Mouse (Mus musculus) cerebellum, adult 2 months (tissue): ENCODE measurements around the gene Ina. TPM values are rescaled to one million over a fixed set of nuclear protein-coding genes. Genes with fewer than 3 reads are reported as not detected.

Source experiments
- DNase-seq, 2 experiments: peaks; one replicate each; pipeline ENCODE4 v3.0.0; 2021
- H3K27ac ChIP-seq: fragments of 200-500 bp; 2 replicates; pipeline ENCODE4 v1.5.1; 2012; ENCODE audit warnings: low read length, control low read depth, inconsistent platforms; ENCODE audit not compliant: insufficient read depth
- H3K27me3 ChIP-seq: fragments of 200-500 bp; 2 replicates; pipeline ENCODE4 v1.6.1; 2012; ENCODE audit warnings: inconsistent platforms, mild to moderate bottlenecking, low read length, moderate library complexity; ENCODE audit not compliant: control insufficient read depth, insufficient read depth
- H3K4me1 ChIP-seq: fragments of 200-500 bp; 2 replicates; pipeline ENCODE4 v1.6.1; 2011; ENCODE audit warnings: low read length; ENCODE audit not compliant: control insufficient read depth, insufficient read depth
- H3K4me3 ChIP-seq: fragments of 200-500 bp; replicated peaks from 2 replicates; pipeline ENCODE3; 2011; ENCODE audit warnings: mild to moderate bottlenecking, low read depth, low read length, control low read depth; ENCODE audit not compliant: insufficient read depth
- CTCF ChIP-seq: fragments of 200-500 bp; IDR thresholded peaks from 2 replicates; pipeline ENCODE4 v1.5.1; 2011; ENCODE audit warnings: low read depth, mild to moderate bottlenecking, control low read depth, low read length, moderate library complexity, borderline replicate concordance; ENCODE audit not compliant: insufficient read depth
- POLR2A ChIP-seq: fragments of 200-500 bp; IDR thresholded peaks from 2 replicates; pipeline ENCODE4 v1.6.1; 2011; ENCODE audit warnings: low read length, control low read depth, borderline replicate concordance; ENCODE audit not compliant: insufficient read depth
- WGBS: fragments of 180-500 bp; shearing (Covaris S2); methylation state at CpG from one replicate; pipeline ENCODE4 v1.1.7; 2018; 5-methylcytosine and 5-hydroxymethylcytosine counted together
- polyA plus RNA-seq: library from polyadenylated mRNA; depleted of rRNA; stranded (reverse); fragments of >200 nt; gene quantifications from 2 replicates; pipeline ENCODE4 v1.2.3, GENCODE M21; 2012; rRNA removed

Ina gene
- polyA plus RNA-seq, 1 experiment: 232 TPM

DNA sequence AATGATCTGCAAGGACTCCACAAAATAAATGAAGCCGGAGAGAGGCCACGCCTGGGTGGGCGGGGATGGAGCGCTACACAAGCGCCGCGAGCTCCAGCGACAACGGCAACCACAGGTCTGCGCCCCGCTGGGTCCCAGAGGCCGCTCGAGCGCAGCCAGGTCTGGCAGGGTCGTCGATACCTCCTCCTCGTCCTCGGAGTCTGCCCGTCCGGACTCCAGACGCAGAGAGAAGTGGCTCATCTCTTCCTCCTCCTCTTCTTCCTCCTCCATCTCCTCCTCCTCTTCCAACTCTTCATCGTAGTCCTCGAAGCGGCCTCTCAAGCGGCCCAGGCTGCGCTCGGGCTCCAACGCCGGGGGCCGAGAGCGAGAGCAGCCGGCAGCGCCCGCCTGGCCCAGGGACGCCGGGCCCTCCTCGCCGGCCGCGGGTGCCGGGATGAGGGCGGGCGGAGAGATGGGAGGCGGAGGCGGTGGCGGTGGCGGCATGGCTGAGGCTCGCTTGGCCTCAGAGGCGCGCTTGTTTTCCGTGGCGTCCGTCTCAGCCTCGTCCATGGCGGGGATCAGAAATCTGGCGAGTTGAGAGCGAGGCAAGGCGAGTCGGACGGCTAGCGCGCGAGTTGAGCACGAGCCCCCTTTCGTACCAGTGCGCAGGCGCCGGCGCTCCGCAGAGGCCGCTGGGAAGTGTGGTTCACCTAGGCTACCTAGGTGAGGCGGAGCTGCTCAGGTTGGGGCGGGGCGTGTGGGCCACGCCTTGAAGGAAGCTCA, 36.0 kb downstream of the Ina start, which contains the start of gene Pcgf6:
Gene Pcgf6 (minus strand): TSS at position 636 of the 762 bp plus-strand sequence.
- peak; percentile 90 to 91 for DNase-seq
- Histone ChIP-seq H3K4me1 (0 out of 2 replicates have a peak, but pooled peaks cover 4% of the 10 kb centered on the region), H3K27me3 (no peaks in the 10 kb centered on the region), H3K4me3 (peak within 1 kb of the TSS; percentile 61), H3K27ac (peak within 1 kb of the TSS; percentile 42; the same call in 1 of the 2 replicates)
- WGBS: under 1% methylated on average over 75 of the region's 75 CpGs
- TF ChIP-seq POLR2A (peak; percentile 75), CTCF (no peak)

DNA sequence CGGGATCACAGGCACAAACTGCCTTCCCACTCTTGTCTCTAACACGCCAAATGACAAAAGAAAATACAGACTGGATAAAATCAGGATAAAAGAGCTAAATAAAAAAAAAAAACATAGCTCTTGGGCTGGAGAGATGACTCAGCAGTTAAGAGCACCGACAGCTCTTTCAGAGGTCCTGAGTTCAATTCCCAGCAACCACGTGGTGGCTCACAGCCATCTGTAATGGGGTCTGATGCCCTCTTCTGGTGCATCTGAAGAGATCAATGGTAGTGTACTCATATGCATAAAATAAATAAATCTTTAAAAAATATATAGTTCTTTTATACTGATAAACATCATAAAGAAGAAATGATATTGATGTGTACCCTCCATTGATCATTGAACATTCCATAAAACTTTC, 38.4 kb downstream of the Ina start:
- DNase-seq: no peak
- Histone ChIP-seq H3K27ac (no peak overlapping the region), H3K4me1 (0 out of 2 replicates have a peak, but pooled peaks cover 4% of the 10 kb centered on the region), H3K4me3 (no peak overlapping the region), H3K27me3 (no peaks in the 10 kb centered on the region)
- TF ChIP-seq POLR2A (no peak), CTCF (no peak)
- 85% methylated on average over 4 of the region's 4 CpGs for WGBS

DNA sequence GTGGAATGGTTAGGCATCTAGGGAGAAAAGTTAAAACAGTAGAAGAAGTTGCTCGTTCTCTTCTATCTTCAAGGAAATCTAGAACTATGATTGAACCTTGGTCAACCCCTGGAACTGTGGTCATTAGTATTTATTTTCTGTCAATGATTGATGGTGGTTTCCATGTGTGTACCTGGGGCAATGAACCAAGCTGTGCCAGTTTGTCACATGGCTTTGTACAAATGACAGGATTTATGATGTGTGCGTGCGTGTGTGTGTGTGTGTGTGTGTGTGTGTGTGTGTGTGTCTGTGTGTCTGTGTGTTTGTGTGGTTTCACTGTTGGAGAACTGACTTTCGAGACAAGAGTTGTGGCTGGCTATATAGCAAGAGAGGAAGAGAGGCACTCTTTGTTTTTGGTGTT, 39.0 kb downstream of the Ina start:
- DNase-seq: no peak
- Histone ChIP-seq H3K27me3 (no peaks in the 10 kb centered on the region), H3K4me1 (0 out of 2 replicates have a peak, but pooled peaks cover 4% of the 10 kb centered on the region), H3K4me3 (no peak overlapping the region), H3K27ac (no peak overlapping the region)
- WGBS: 92% methylated on average over 4 of the region's 4 CpGs
- TF ChIP-seq CTCF: no peak
- TF ChIP-seq POLR2A: no peak

DNA sequence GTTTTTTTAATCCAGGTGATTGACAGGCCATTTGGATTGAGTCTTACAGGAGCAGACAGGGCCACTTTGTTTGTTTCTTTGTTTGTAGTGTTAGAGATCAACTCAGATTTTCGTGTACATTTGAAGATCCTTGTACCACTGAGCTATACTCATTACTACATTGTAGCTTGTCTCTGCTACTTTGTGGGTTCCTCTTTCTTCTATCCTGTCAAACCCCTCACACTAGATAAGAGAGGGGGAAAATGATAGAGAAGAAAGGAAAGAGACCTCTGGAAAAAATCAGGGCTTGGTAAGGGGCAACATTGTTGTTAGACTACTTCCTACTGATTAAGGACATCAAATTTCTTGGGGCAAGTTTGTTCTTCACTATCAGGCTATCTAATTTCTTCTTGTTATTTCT, 43.2 kb downstream of the Ina start:
- H3K4me3 ChIP-seq: no peak overlapping the region
- H3K27ac ChIP-seq: no peak overlapping the region
- WGBS: 57% methylated on average over 1 of the region's 1 CpGs
- DNase-seq: no peak
- no peak for TF ChIP-seq CTCF
- no peak for TF ChIP-seq POLR2A
- no peaks in the 10 kb centered on the region for H3K27me3 ChIP-seq
- no peaks in the 10 kb centered on the region for H3K4me1 ChIP-seq

DNA sequence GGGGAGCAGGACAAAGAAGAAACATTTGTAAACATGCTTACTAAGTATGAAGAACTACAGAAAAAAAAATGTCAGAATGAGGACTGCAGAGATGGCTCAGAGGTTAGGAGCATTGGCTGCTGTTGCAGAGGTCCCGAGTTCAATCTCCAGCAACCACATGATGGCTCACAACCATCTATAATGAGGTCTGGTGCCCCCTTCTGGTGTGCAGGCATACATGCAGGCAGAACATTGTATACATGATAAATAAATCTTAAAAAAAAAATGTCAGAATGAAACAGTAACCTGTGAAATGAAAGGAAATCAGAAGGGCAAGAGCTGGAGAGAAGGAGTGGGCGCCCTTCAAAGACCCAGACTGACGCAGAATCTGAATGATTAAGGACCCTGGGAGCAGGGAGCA, 51.4 kb downstream of the Ina start:
- DNase-seq: no peak
- no peak overlapping the region for H3K27ac ChIP-seq
- peaks cover 3% of the 10 kb centered on the region; the same call in 1 of the 2 replicates for H3K4me1 ChIP-seq
- no peaks in the 10 kb centered on the region for H3K27me3 ChIP-seq
- 86% methylated on average over 3 of the region's 3 CpGs for WGBS
- no peak overlapping the region for H3K4me3 ChIP-seq
- TF ChIP-seq CTCF (no peak), POLR2A (no peak)

DNA sequence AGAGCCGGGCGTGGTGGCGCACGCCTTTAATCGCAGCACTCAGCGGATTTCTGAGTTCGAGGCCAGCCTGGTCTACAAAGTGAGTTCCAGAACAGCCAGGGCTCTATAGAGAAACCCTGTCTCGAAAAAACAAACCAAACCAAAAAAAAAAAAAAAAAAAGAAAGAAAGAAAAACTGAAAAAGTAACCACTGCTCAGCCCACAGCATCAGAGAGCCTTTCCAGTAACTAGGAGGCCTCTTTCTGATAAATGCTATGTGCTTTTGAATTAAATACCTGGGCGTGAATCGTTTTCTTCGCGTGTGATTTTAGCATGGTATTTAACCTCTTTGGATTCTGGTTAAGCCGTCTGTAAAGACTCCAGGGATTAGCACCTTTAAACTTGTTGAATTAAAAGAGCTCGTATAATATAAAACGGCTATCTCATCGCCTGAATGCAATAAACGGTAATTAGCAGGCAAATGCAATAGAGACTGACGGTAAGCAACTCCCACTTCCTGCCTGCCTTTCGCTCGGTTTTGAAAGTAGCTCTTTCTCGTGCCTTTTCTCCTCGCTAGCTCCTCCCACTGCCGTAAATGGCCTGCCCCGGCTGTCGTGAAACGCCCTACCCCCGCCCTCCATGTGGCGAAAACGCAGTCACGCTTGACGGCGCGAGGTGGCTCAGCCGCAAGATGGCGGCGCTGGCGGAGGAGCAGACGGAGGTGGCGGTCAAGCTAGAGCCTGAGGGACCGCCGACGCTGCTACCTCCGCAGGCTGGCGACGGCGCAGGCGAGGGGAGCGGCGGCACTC, 52.8 kb downstream of the Ina start, which contains the start of gene Taf5:
Gene Taf5 (plus strand): TSS at position 651 of the 787 bp plus-strand sequence.
- no peak for TF ChIP-seq CTCF
- TF ChIP-seq POLR2A: peak; percentile 99
- Histone ChIP-seq H3K27me3 (no peaks in the 10 kb centered on the region), H3K27ac (peak within 1 kb of the TSS; percentile 67), H3K4me1 (peaks cover 3% of the 10 kb centered on the region; the same call in 1 of the 2 replicates), H3K4me3 (peak within 1 kb of the TSS; percentile 60)
- 10% methylated on average over 49 of the region's 49 CpGs for WGBS
- DNase-seq: peak; percentile 97 to 98

DNA sequence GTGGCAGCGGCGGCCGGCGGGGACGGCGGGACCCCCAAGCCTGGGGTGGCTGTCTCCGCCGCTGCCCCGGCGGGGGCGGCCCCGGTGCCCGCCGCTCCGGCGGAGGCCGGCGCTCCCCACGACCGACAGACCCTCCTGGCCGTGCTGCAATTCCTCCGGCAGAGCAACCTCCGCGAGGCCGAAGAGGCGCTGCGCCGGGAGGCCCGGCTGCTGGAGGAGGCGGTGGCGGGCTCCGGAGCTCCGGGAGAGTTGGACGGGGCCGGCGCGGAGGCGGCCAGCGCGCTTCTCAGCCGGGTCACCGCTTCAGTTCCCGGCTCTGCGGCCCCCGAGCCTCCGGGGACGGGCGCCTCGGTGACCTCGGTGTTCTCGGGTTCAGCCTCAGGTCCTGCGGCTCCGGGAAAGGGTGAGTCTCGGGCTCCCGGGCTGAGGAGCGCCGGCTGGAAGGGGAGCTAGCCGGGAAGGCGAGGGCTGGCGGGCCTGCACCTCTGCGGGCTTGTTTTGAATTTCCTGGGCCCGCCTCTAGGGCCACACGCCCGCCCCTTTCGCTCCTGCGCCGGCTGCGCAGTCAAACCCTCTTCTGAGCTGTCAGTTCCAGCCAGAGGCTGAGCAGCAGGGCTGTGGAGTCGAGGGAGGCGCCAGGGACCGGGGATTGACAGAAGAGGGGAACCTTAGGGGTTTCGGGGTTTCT, 53.6 kb downstream of the Ina start:
- WGBS: under 1% methylated on average over 72 of the region's 72 CpGs
- Histone ChIP-seq H3K27me3 (no peaks in the 10 kb centered on the region), H3K4me1 (peaks cover 3% of the 10 kb centered on the region; the same call in 1 of the 2 replicates), H3K4me3 (peak overlapping the region; percentile 60), H3K27ac (peak overlapping the region; percentile 67)
- DNase-seq: peak; percentile 82 to 84
- peak; percentile 30; the same call in 1 of the 2 replicates for TF ChIP-seq POLR2A
- no peak for TF ChIP-seq CTCF

Other genes starting within 250 kb of the Ina start
- 48.9 and 49.3 TPM in 2 replicates for gene Nt5c2, start 455 bp downstream of the Ina start, polyA plus RNA-seq
- 40.4 and 40.9 TPM in 2 replicates for gene Pcgf6, start 36.2 kb downstream of the Ina start, polyA plus RNA-seq
- 5.1 and 5.2 TPM in 2 replicates for gene Taf5, start 53.0 kb downstream of the Ina start, polyA plus RNA-seq
- 977 and 998 TPM in 2 replicates for gene Usmg5, start 75.9 kb downstream of the Ina start, polyA plus RNA-seq
- gene Pdcd11, start 76.1 kb downstream of the Ina start, polyA plus RNA-seq: 16.2 and 16.6 TPM in 2 replicates
- 1.3 and 1.4 TPM in 2 replicates for gene Calhm2, start 123.6 kb downstream of the Ina start, polyA plus RNA-seq
- not detected in 2 replicates for gene Calhm1, start 129.6 kb downstream of the Ina start, polyA plus RNA-seq
- gene Calhm3, start 143.1 kb downstream of the Ina start, polyA plus RNA-seq: not detected in 2 replicates
- gene Neurl1a, start 164.1 kb downstream of the Ina start, polyA plus RNA-seq: 77.8 and 91.5 TPM in 2 replicates